Mouse (Mus musculus) adrenal gland, postnatal 36 days (tissue): Measurements from ENCODE around the gene Ttbk1. TPM values are rescaled to one million over a fixed set of nuclear protein-coding genes. Genes with fewer than 3 reads are reported as not detected.

Experiments used
- DNase-seq, 2 experiments: peaks; one replicate each; pipeline ENCODE4 v3.0.0; 2021; ENCODE audit warnings: mixed read lengths in 1 of 2
- total RNA-seq, 2 experiments: library from RNA; stranded (reverse); gene quantifications; 2 replicates each; pipeline ENCODE4 v1.2.3; 2021

Gene Ttbk1
- total RNA-seq, 2 experiments from 2014 or later: 0.63 to 1.1 TPM

DNA sequence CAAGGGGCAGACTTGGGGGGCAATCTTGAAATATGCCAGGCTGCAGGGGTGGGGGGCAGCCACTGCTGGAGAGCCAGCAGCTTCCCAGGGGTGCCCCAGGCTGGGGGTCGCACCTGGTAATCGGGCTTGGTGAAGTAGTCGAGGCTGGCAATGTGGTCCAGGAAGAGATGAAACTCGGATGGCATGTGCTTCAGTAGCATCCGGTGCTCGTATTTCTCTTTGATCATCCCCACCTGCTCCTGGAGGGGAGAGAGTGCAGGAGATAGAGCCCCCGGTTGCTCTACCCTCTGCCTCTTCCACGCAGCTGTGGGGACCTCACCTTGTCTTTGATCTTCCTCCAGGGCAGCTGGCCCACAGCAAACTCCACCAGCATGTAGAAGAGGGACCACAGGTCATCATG, 10.9 kb downstream of the Ttbk1 start:
- no peak for DNase-seq

- no peak for DNase-seq
Observed at GRCm38 (mm10) chr17:46467830-46468229, 19.6 kb downstream of the Ttbk1 start.

GRCm38 (mm10) chr17:46462226-46462625, 25.2 kb downstream of the Ttbk1 start:
- DNase-seq: peak; percentile 17 to 57

DNA sequence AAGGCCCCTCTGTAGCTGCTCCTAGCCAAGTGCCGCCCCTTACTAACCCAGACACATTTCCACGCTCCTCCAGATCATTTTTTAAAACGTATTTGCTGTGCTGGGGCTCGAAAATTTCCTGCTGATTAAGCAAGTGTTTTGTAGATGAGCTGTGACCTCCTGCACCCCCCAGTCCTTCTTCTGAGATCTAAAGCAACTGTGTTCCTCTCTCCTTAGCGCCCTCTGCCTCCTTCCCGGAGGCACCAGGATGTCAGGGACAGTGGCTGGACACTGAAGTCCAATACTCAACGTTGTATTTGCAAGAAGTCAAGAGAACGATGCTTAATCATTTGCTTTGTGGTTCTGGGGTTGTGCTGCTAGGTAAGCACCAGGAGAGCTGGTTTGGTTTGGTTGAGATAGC, 26.1 kb downstream of the Ttbk1 start:
- DNase-seq: peak in 1 of 2 experiments; percentile 11

- DNase-seq: peak; percentile 12 to 15
Observed at GRCm38 (mm10) chr17:46460673-46461072, 26.8 kb downstream of the Ttbk1 start.

- no peak for DNase-seq
Observed at GRCm38 (mm10) chr17:46458439-46458838, 29.0 kb downstream of the Ttbk1 start.

GRCm38 (mm10) chr17:46457791-46458190, 29.7 kb downstream of the Ttbk1 start:
- DNase-seq: peak; percentile 52 to 77

DNA sequence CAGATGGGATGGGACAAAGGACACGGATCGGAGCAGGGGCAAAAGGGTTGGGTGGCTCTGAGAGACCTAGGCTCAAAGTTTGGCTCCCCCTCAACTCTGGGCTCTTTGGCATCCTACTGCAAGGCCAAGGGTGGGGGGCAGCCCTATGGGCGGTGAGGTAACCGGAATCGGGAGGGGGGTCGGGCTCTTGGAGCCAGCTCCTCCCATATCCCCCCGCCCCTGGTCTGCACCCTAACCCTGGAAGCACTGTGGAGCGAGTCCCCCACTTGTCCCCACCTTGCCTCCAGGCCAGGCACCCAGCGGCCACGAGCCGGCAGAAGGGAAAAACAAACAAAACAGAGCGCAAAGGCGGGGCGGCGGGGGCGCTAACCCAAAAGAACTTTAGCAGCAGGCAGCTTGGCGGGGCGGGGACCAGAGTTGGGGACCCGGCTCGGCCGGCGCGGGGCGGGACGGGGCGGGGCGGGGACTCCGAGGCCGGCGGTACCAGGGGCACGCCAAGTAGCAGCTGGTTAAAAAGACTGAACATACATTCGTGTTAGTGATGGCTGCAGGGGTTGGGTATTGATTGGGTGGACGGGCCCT, 32.3 kb downstream of the Ttbk1 start:
- DNase-seq: peak; percentile 36 to 53

DNA sequence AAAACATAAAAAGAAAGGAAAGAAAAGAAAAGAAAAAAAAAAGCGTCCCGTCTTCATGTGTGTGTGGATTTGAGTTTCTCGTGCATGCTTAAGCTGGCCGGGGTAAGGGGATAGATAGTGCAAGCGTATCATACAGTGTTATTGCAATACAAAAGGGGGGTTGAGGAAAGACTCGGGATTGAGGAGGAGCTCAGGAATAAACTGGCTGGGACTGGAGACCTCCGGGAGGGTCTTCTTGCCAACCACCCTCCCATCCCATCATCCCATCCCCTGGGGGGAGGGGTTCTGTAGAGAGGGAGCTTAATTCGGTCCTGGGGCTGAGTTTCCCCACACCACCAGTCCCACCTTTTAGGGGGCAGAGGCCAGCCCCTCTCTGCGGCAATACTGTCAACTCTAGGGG, 32.9 kb downstream of the Ttbk1 start:
- no peak for DNase-seq

GRCm38 (mm10) chr17:46453970-46454411, 33.5 kb downstream of the Ttbk1 start:
- DNase-seq: no peak

- no peak for DNase-seq
Observed at GRCm38 (mm10) chr17:46453302-46453948, 34.0 kb downstream of the Ttbk1 start.

DNA sequence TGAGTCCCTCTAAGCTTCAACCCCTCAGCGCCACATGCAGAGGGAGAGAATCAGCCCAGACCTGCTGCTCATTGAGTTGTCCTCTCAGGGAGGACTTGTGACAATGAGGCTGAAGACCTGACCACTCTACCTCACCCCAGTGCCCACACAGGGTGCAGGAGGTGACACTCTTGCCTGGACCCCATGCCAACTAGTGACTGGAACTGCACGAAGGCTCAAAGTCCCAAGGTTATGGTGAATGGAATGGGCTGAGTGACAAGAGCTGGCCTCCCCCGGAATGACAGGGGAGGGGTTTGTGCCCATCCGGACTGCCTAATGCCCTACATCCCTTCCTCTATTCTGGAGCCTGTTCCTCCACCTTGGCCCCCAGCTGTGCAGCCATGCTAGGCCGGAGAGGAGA, 34.8 kb downstream of the Ttbk1 start:
- no peak for DNase-seq

DNA sequence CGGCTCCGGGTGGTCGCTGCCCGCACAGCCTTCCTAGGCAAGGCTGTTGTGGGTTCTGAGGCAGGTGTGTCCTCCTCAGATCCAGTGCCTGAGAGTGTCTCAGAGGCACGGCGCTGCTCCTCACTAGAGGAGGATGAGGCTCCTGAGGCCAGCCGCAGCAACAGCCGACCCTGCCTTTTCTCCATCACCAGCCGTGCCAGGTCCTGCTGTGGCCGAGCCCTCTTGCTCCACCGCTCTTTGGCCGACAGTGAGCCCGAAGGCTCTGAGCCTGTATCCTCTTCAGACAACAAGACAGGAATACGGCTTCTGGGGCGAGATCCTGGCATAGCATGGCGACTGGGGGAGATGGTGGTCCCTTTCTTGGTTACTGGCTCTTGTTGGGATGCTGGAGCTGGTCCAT, 41.2 kb downstream of the Ttbk1 start:
- DNase-seq: no peak

- no peak for DNase-seq
Observed at GRCm38 (mm10) chr17:46444839-46445579, 42.5 kb downstream of the Ttbk1 start.

GRCm38 (mm10) chr17:46439176-46439575, 48.3 kb downstream of the Ttbk1 start:
- DNase-seq: no peak

GRCm38 (mm10) chr17:46438298-46438873, 49.1 kb downstream of the Ttbk1 start, which contains the start of gene Slc22a7:
Gene Slc22a7 (minus strand): TSS chr17:46438457.
- no peak for DNase-seq

DNA sequence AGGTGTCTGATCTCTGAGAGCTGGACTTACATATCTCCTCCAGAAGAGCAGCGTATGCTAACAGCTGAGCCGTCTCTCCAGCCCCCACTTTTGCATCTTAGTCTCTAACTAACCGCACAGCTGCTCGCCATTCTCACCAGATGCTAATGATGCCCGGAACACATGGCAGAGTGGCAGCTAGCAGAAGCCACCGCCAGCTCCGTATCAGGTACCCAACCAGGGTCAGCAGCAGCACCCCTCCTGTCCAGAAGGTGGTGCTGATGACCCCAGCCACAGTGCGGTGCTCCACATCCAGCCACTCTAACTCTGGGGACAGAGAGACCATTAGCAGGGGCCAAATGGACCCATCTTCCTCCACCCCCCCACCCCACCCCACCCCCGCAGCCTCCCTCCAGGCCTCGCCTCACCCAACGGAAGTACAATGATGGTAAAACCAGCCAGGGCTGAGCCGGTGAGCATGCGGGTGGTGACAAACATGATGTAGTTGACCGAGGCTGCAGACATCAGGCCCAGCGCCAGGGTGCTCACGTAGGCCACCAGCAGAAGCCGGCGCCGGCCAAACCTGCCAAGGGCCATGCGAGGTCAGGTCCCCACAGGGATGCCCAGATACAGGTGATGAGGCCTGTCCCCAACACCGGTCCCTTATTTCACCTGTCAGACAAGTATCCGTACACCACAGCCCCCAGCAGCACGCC, 50.7 kb downstream of the Ttbk1 start:
- DNase-seq: peak in 1 of 2 experiments; percentile 39

GRCm38 (mm10) chr17:46433627-46434026, 53.8 kb downstream of the Ttbk1 start:
- DNase-seq: peak; percentile 68 to 72

DNA sequence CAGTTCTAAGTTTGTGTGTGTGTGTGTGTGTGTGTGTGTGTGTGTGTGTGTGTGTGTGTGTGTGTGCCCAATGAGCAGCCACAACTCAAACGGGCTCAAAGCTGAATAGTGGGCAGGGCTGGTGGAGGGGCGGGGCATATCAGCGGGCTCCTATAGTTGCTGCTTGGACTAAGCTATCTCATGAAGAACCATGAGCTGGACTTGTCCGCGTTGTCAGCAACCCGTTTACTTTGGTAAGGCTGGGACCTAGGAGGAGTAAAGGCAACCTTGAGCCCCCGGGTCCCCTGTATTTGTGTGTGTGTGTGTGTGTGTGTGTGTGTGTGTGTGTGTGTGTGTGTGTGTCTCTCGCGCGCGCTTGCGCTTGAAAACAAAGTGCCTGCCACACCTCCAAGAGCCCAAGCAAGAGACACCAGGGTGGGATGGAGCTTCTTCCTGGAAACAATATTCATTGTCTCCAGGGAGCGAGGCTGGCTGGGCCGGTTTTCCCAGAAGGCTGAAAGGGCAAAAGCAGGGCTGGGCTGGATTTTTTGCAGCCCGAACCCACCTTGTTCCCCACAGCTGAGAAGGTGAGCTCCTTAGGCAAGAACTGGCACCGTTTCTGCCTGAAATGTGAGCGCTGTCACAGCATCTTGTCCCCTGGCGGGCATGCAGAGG, 58.6 kb downstream of the Ttbk1 start, which contains the start of gene Crip3:
Gene Crip3, plus strand, starts transcription at position 166 of the 654 bp plus-strand sequence.
- DNase-seq: peak; percentile 52 to 70

GRCm38 (mm10) chr17:46426496-46426895, 61.0 kb downstream of the Ttbk1 start:
- no peak for DNase-seq

- no peak for DNase-seq
Observed at GRCm38 (mm10) chr17:46419717-46420116, 67.8 kb downstream of the Ttbk1 start.
